Mouse (Mus musculus): ENCODE measurements around the gene Nprl2. TPM values are rescaled to one million over a fixed set of nuclear protein-coding genes. Genes with fewer than 3 reads are reported as not detected.

The Nprl2 gene
- 10 to 100 TPM; 38.4 to 39.2 TPM for total RNA-seq (2021)
- long read RNA-seq, experiment 1, transcript Nprl2-201 (11 exons, 1,441 nt): major isoform, 37 of 55 reads
- long read RNA-seq, experiment 1, partial matches to known transcripts: 1 of 55 reads
- long read RNA-seq, experiment 1, other reads (novel, unspliced or antisense): 17 of 55 reads
- long read RNA-seq, experiment 2, transcript Nprl2-201 (11 exons, 1,441 nt): major isoform, 34 of 42 reads
- long read RNA-seq, experiment 2, partial matches to known transcripts: 1 of 42 reads
- long read RNA-seq, experiment 2, other reads (novel, unspliced or antisense): 7 of 42 reads

DNA sequence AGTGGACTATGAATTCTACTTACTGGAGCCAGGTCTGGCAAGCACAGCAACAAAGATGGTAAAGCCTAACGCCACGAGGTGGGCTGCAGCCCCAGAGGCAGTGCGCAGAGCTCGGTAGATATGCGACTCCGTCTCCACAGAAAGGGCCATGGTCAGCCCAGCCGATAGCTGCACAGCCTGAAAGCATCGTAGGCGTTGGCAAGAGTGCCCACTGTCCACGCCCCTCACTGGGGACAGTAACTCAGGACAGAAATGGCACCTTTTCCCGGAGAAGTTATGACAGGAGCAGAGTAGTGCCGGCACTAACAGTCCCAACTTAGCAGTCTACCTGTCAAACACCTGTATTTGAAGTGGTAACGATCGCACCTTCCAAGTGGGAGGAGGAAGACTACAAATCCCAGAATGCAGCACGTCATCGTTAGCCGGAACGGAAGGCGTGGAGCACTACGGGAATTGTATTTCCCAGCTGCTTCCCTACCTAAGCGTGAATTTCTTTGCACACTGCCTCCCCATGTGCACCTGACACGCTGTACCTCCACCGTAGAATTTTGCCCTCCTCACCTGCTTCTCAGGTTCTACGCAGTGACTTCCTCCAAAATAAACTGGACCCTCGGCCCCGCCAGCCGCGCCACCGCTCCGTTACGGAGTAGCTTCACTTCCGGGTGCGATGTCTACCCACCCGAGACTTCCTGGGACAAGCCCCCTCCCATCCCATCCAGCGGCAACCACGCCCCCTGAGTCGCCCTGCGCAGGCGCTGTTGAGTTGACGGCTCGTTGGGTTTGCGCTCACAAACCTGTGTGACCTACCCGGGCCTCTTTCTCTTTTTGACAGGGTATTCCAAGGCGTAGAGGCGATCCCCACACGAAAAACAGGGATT lies at the start of gene Nprl2, which contains the start of gene Cyb561d2:
Gene Nprl2, plus strand, starts transcription at position 753 of the 878 bp plus-strand sequence.
Gene Cyb561d2, minus strand, starts transcription at position 720 of the 878 bp plus-strand sequence.
- DNase-seq (ENCODE audit: low spot score in 2 of 2): peak; percentile 92 to 94
- intact Hi-C loops (cut with DNase I): no loop called here

DNA sequence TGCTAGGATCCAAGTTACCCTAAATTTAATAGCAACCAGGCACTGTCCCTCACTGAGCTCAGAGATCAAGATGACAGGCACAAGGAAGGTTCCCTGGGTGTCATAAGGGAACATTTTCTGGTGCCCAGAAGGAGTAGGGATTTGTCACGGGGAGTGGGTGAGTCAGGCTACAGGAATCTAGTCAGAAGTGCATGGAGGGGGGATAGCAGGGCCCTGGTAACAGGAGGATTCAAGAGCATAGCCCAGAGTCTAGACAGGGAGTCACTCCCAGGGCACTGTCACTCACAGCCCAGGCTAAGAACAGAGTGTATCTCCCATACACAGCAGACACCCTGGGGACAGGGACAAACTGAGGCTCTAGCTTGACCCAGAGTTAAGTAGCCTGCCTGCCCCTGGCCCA lies 48.5 kb upstream of the Nprl2 start:
- intact Hi-C loops (cut with DNase I): no loop called here

DNA sequence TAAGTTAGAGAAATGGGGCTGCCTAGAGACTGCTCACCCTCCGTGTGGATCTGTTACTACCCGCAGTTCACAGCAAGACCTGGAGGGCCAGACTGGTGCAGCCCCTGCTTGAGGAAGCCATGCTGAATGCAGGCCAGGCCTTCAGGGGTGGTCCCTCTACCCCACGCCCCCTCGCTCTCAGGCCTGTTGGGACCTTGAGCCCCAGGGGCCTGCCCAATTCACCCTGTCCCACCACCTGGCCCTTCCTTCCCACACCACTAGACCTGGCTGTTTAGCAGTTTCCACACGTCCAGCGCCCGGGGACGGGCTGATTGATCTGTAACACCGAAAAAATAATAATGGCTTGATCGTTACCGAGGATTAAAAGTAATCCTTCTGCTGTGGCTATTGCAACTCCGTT lies 47.8 kb upstream of the Nprl2 start:
- no peak for DNase-seq (ENCODE audit: low spot score in 2 of 2)
- intact Hi-C loops (cut with DNase I): no loop called here

More for the DNA sequence above, 48.5 kb upstream of the Nprl2 start:
- DNase-seq (ENCODE audit: low spot score in 2 of 2): no peak

DNA sequence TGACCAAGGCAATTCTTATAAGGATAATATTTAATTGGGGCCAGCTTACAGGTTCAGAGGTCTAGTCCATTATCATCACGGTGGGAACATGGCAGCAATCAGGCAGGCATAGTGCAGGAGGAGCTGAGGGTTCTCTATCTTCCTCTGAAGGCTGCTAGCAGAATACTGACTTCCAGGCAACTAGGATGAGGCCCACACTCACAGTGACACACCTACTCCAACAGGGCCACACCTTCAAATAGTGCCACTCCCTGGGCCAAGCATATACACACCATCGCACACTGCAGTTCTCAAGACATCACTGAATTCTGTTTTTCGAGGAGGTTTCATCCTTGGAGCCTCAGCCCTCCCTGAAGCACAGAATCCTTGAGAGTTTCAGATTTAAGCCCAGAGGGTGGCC lies 45.7 kb upstream of the Nprl2 start:
- intact Hi-C loops (cut with DNase I): no loop called here
- no peak for DNase-seq (ENCODE audit: low spot score in 2 of 2)

DNA sequence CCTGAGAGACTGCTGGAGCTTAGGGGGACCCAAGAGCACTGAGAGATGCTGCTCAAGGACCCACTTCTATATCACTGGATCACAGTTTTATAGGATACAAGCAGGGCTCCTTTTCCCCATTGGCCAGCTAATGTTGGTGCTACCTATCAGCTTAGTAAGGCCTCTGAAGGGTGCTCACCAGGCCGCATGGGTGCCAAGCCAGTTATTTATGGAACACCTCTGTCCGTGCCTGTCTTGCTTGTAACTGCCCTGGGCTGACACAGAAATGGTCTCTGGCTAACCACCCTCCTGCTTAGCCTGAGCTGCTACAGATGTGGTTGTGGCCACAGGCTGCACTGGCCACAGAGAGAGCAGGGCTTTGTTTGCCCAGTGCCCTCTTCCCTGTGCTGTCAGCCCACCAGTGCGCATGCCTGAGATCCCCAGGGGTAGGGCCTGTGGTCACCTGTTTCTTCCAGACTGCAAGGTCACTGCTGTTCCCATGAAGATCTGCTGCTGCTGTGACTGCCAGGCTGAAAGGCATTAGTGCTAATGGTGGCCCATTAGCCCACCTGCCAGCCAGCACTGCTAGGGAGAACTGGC lies 41.2 kb upstream of the Nprl2 start:
- intact Hi-C loops (cut with DNase I): no loop called here
- no peak for DNase-seq (ENCODE audit: low spot score in 2 of 2)

DNA sequence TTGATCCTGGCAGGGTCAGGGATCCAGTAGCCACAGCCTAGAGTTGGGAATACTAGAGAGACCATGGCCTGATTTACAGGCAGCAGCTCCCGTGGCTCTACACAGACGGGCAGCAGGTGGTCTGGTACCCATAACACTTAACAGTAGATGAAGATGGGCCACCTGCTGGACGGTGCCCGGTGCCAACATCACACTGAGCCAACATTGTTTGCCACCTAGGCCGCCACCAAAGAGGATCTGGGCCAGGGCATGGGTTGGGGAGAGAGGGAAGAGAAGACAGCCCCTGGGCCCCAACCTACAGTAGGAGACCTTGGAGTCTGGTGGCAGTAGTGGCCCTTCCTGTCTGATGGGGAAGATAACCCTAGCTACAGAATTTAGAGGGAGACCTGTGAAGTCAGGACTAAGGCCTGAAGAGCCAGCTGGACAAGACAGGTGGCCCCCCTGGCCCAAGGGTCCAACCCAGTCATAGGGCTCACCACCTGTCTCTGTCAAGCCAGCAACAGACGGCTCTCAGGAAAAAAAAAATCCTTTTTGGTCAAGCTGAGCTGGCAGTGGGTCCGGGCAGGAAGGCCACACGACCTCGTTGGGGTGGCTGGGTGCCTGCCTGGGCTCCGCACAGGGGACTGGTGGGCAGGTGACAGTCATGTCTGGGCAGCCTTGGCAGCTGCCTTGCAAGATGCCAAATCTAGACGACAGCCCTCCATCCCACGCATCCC lies 39.7 kb upstream of the Nprl2 start:
- intact Hi-C loops (cut with DNase I): no loop called here
- DNase-seq (ENCODE audit: low spot score in 2 of 2): no peak

DNA sequence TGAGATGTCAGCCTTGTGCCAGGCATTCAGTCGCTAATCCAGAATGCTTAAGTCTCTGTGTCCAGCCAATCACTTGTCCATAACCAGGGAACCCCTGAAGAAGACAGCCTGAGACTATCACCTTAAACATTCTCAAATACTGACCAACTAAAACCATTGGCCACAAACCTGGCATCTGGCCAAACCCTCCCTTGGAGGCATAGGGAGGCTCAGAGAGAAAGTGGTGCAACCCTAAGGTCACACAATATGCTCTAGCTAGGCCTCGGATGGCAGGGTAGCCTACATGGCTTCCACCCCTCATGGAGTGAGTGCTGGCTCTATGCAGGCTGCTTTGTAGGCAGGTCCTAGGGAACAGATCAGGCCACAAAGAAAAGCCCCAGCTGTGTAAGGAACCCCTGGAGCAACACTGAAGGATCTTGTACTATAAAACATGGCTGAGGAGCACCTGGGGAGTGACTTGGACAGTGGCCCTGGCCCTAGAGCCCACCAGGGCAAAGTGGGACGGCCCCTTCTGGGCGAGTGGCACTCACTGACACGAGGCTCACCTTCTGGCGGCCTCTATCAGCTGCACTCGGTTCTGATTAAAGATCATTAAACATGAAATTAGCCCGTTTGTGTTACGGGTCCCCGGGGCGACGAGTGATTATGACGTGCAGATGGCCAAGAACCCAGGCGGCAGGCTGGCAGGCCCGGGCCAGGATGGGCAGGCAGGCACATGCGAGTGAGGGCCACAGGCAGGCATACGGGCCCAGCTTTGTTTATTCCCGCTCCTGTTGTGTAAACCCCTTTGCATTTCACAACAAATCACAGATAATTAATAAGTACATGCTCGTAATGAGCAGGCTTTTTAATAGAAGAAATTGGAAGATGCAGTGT lies 37.1 kb upstream of the Nprl2 start:
- DNase-seq (ENCODE audit: low spot score in 2 of 2): no peak
- intact Hi-C loops (cut with DNase I): loop anchor here (5.0 kb wide), 1 partner anchor 48 kb away; no protein-coding TSS in a partner anchor

- peak; percentile 72 to 74 for DNase-seq (ENCODE audit: low spot score in 2 of 2)
- intact Hi-C loops (cut with DNase I): loop anchor here (5.0 kb wide), 1 partner anchor 51 kb away; no protein-coding TSS in a partner anchor
Observed at GRCm38 (mm10) chr9:107508266-107508665, 33.8 kb upstream of the Nprl2 start.

DNA sequence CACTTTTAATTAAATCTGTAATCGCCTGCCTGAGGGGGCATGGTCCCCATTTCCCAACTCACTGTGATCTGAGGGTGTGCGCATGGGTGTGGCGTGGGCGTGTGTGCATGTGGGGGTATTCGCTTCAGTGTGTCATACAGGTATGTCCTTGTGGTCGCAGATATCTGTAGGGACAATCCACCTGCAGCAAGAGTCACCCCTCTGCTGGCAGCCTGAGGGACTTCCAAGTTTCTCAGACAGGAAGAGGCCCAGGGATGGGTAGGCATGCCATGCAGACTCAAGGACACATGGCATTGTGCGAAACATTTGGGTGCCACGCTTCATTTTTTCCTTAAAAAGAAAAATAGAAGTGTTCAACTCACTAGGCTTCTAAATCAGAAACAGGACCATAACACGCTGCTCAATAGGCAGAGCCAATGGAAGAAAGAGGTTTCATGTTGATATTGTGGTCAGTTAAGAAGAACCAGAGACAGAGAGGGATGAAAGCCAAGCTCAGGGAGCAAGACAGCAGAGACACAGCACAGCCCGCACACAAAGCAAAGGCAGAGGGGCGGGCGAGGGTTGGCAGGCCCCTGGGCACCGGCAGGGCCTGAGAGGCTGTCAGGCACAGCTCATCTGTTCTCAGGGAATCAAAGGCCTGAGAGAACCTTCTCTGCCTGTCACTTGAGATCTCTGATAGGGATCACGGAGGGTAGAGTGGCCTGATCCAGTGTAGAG lies 31.5 kb upstream of the Nprl2 start:
- intact Hi-C loops (cut with DNase I): no loop called here

DNA sequence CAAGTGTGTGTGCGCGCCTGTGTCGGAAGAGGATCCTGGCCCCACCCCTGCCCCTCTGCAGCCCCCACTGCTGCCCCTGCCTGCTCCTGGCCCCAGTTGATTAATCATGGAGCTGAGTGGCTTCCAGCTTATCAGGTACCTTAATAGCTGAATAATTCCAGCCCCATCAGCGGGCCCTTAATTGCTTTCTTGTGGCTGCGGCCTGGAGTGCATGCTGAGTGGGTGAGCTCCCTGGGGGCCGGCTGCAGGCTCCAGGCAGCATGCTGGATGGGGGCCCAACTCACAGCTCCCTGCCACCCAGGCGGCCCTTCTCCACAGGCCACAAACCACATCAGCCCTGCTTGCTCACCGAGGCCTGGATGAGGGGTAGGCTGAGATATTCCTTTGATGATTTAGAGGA lies 30.6 kb upstream of the Nprl2 start:
- intact Hi-C loops (cut with DNase I): no loop called here

More for the DNA sequence above, 31.5 kb upstream of the Nprl2 start:
- DNase-seq (ENCODE audit: low spot score in 2 of 2): no peak

DNA sequence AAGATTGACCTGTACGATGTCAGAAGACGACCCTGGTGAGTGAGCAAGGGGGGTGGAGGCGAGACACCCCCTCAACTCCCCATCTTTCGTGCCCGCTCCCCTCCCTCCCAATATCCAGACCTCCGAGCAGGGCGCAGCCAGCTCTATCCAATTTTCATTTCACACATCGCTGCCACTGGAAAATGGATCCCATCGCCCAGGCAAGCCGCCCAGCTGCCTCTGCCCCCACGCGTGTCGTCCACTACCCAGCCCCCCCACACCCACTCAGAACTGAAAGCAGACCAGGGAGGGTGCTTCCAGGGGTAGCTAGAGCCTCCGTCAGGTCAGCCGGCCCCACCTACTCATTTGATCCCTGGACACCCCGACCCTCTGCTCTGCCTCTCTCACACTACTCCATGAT lies 29.7 kb upstream of the Nprl2 start:
- intact Hi-C loops (cut with DNase I): no loop called here
- no peak for DNase-seq (ENCODE audit: low spot score in 2 of 2)

More for the DNA sequence above, 30.6 kb upstream of the Nprl2 start:
- no peak for DNase-seq (ENCODE audit: low spot score in 2 of 2)

- DNase-seq (ENCODE audit: low spot score in 2 of 2): peak; percentile 88 to 93
- intact Hi-C loops (cut with DNase I): loop anchor here (1.0 to 2.0 kb wide), 2 partner anchors 157 to 220 kb away; no protein-coding TSS in a partner anchor
Observed at GRCm38 (mm10) chr9:107514303-107514955, 27.6 kb upstream of the Nprl2 start.

DNA sequence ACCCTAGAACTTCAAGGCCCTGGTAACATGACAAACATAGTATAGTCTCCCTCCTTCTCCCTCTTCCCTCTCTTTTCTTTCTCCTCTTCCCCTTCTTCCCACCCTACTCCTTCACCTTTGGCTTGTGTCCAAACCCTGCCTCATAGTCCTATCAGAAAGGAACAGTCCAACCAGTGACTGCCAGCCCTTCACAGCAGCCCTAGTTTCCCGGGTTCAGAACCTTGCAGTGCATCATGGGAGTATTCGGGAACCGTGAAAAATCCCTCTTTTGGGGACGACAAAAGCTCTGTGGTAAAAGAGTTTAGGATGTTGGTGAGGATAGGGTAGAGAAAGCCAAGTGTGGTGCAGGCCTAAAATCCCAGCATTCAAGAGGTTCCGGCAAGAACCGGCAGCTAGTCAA lies 21.7 kb upstream of the Nprl2 start:
- DNase-seq (ENCODE audit: low spot score in 2 of 2): no peak
- intact Hi-C loops (cut with DNase I): no loop called here

DNA sequence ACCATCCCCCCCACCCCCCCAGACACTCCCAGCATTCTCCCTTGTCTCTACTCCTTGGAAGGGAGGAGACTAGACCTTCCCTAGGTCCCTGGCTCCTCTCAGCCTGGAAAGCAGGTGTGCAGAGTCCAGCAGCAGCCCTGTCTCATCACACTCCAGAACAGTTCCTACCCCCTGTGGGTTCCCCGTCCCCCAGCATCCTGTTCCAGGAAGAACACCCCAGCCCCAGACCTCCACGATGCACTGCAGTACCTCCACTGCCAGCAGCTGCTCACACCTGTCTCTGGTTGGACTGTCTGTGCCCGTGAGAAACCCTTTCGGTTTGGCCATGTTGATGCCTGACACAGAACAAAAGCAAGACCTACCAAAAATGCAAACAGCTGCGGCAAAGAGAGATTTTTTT lies 20.8 kb upstream of the Nprl2 start:
- intact Hi-C loops (cut with DNase I): no loop called here
- no peak for DNase-seq (ENCODE audit: low spot score in 2 of 2)

DNA sequence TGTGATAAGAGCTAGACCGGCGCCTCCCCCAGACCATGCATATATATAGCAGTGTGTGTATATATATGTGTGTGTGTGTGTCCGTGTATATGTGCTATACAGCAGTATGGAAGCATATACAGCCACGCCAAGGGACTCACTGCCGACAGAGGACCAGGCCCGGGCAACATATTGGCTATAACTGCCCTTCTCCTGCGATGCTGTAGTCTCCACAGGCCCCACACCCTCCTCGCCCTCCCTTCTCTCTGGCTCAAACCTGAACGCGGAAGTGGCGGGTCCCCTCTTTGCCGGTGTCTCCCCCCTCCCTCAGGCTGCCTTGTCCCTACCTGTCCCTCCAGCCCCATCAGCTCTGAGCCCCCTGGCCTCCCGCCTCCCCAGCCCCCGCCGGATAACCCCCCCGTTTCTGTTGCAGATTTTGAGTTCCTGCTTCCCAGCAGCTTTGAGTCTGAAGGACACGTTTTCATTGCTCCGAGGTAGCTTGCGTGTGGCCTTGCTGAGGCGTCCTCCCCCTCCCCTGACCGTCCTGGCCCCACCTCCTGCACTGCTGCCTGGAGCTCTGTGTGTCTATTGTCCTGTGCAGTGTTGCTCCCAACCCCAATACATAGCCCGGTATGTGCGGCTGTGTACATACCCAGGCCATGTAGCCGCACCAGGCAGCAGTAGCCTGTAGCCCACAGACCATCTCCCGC lies 20.2 kb upstream of the Nprl2 start:
- intact Hi-C loops (cut with DNase I): no loop called here
- no peak for DNase-seq (ENCODE audit: low spot score in 2 of 2)

- intact Hi-C loops (cut with DNase I): no loop called here
- DNase-seq (ENCODE audit: low spot score in 2 of 2): no peak
Observed at GRCm38 (mm10) chr9:107522400-107522711, 19.7 kb upstream of the Nprl2 start.
